Mouse (Mus musculus) adrenal gland (tissue): ENCODE measurements around the gene Ndufa5.

Source experiments
- intact Hi-C: fragments of 180-260 bp; cut with DNase I; formaldehyde crosslinking; loops from one replicate; pipeline ENCODE4 v1.15.1; 2025
- long read RNA-seq, 2 experiments: library from polyadenylated mRNA; unstranded; transcript quantifications; one replicate each; pipeline ENCODE4 v2.0.0; 2020; ENCODE audit warnings: borderline replicate concordance in 1 of 2; ENCODE audit not compliant: insufficient replicate concordance in 1 of 2

Ndufa5 gene
- long read RNA-seq, experiment 1, transcript Ndufa5-202 (4 exons, 315 nt): minor isoform, 10 of 328 reads
- long read RNA-seq, experiment 1, transcript Ndufa5-201 (5 exons, 875 nt): major isoform, 290 of 328 reads
- long read RNA-seq, experiment 1, partial matches to known transcripts: 18 of 328 reads
- long read RNA-seq, experiment 1, other reads (novel, unspliced or antisense): 8 of 328 reads
- long read RNA-seq, experiment 2, transcript Ndufa5-202 (4 exons, 315 nt): minor isoform, 7 of 410 reads
- long read RNA-seq, experiment 2, transcript Ndufa5-201 (5 exons, 875 nt): major isoform, 372 of 410 reads
- long read RNA-seq, experiment 2, partial matches to known transcripts: 22 of 410 reads
- long read RNA-seq, experiment 2, other reads (novel, unspliced or antisense): 7 of 410 reads

DNA sequence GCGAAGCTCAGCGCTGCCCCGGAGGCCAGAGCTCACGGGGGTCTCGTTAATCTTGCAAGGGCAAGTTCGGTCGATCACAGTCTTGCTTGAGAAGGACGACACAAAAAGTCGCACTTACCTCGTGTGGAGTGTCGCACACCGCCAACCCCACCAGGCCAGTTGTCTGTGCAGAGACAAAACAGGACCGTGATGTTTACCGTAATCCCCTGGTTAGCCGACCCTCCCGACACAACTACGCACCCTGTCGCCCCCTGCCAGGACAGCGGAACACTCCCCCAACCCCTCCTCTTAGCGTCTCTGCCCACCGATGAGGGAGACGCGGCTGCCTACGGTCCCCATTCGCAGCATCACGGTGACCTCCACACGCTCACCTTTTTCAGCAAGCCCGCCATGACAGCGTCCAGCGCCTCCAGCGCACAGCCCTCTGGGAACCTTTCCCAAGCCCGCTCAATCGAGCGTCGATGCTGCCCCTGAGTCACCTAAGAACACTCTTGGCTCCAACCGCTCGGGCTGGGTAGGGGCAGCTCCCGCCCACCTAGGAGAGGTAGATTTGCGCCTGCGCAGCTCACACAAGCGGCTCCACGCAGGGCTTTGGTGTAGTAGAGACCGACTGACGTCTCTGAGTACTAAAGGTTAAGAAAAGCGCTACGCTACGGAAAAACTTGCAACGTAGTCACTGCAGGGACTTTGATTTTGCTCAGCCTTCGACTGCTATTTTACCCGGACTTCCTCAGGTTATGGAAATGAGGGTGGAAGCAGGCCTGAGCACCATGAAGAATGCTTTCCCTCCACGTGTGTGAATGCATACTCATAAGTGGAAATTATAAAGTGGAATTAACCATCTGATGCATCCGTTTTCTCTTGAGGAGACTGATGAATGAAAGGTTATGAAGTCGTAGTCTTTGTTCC lies at the start of gene Ndufa5:
TSS of gene Ndufa5 (minus strand) at position 859 of the 909 bp plus-strand sequence.
- intact Hi-C loops: loop anchor here (5.0 to 10.0 kb wide), 2 partner anchors 135 to 377 kb away; no protein-coding TSS in a partner anchor

DNA sequence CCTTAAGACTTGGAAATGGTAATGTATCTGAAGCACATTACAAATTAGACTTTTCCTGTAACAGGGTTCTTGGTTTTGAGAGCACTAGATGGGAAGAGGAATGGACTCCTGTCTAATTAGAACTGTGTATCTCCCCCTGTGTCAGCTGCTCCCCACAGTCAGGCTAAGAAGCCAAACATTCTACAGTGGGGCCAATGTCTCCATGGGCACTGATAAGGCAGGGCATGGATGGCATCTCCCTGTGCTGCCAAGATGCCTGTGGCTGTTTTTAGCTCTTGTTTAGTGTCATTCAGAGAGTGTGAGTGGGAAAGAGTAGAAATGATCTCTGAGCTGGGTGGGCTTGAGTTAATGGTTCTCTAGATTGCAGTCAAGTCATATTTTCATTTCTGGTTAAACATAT lies 45.5 kb upstream of the Ndufa5 start:
- intact Hi-C loops: no loop called here

DNA sequence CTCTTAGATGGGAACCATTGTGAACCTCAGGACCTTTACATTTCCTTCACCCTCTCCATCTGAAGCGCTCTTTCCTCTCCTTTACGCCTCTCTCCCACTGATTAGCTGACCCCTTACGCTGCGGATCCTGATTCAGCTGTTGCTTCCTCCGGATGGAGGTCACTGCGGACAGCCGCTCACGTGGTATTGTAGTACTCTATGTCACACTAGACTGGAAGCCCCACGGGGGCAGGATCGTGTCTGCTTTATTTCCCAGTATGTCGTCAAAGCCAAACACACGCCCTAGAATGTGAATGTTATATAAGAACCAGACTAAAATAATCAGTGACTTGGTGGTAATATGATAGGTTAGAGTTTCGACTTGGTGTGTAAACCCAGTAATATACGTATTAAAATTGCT lies 44.6 kb upstream of the Ndufa5 start:
- intact Hi-C loops: no loop called here

DNA sequence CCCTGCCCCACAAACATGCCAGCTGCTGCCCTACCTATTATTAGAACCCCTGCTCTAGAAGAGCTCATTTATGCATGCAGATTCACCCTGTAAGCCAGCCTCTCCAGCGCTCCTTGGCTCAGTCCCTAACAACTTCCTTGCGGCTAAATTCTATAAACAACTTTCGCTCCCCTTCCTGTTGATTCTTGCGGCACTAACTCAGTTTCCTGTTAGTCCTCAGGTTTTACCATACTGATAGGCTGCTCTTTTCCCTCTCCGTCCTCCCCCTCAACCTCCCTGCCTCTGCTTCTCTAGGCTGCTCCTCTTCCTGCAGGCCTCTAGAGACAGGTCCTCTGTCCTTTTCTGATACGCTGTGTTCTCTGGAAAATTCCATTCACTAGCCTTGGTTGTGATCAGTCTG lies 43.3 kb upstream of the Ndufa5 start:
- intact Hi-C loops: no loop called here

DNA sequence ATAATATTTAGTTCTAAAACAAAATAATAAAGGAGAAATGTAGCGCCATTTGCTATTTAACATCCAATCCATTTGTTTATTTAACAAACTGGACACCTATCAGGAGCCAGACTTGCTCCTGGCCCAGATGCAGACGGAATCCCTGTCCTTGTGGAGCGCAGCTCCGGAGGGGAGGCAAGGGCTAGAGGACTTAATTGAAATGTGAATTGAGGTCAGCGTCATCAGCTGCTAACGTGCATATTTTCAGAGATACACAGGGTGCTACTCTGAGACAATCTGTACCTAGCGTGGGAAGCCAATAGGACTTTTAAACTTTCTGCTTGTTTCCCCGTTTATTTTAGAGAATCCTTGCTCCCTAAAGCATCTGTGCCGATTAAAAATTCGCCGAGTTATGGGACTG lies 42.5 kb upstream of the Ndufa5 start:
- intact Hi-C loops: no loop called here

DNA sequence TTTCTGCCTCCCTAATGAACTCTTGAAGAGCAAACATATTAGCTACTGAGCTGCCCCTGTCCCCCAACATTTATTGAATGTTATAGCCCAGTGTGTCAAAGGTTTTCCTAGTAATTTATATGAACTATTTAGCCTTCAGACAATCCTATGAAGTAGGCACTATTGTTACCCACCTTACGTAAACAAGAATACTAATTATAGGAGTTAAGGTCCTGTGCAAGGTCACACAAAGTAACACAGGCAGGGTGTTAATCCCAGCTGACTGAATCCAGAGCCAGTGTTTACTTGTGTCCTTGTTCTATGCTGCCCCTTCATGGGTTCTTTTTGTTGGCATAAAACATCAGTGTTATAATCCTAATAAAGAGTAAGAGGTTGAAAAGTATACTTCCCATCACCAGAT lies 41.9 kb upstream of the Ndufa5 start:
- intact Hi-C loops: loop anchor here (5.0 kb wide), 1 partner anchor 58 kb away; no protein-coding TSS in a partner anchor

DNA sequence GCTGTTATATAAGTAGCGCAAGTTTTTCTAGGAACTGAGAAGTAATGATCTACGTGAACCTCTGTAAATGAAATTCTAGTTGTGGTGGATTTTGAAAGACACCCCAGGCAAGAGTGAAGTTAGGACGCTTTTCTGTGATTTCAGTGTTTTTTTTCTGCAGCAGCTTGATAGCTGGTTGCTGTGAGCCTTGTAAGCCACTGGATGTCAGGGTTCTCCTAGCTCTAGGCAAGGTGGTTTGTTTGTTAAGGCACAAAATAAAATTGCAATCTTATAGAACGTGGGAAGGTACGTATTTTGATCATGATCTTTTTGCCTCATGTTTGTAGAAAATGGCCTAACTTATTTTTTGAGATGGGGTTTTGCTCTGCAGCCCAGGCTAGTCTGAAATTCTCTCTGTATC lies 41.1 kb upstream of the Ndufa5 start:
- intact Hi-C loops: loop anchor here (5.0 kb wide), 1 partner anchor 58 kb away; no protein-coding TSS in a partner anchor

DNA sequence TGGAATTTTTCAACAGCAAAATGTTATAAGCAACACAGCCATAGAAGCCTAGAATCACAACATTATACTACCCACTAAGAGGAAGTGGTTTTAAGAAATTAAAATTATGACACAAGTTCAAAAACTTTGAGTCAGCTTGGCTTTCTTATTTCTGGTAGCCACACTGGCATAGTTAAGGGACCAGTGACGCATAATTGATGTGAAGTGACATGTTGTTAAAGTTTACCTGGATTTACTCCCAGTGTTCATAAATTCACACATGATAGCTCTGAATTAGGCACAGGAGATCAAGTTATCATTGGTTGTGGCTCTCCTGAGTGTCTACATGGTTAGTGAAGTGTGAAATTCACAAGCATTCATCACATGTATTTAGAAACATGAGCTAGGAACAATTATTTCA lies 37.1 kb upstream of the Ndufa5 start:
- intact Hi-C loops: loop anchor here (5.0 kb wide), 1 partner anchor 62 kb away; no protein-coding TSS in a partner anchor

DNA sequence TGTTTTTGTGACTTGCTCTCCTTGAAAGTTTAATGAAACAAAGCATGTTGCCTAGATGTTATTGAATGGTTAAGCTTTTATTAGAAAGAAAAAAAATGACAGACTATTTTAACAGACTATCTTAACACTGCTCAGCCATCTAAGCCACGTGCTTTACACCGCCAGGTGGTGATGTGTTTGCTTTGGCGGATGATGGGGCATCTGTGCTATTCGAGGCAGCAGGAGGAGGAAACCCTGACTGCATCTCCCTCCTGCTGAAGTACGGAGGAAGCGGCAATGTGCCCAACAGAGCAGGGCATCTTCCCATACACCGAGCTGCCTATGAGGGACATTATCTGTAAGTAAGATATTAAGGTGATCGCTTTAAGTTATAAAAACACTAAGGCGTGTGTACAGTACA lies 36.3 kb upstream of the Ndufa5 start:
- intact Hi-C loops: no loop called here

DNA sequence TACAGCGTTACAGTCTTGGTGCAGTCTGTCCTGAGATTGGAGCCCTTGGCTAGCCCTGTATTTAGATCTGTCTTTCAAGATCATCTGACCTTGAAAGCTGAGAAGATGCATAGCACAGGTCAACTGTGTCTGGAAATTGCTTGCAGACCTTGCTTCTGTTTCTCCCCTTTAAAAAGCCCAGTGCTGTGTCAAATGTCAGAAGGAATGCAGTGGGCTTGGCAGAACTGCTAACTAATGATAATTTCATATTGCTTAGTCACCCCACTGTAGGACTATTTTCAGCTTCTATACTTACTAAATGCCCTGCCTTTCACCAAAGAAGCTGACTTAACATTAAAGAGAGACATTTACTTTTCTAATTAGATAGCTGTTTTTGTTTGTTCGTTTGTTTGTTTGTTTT lies 27.7 kb upstream of the Ndufa5 start:
- intact Hi-C loops: no loop called here

DNA sequence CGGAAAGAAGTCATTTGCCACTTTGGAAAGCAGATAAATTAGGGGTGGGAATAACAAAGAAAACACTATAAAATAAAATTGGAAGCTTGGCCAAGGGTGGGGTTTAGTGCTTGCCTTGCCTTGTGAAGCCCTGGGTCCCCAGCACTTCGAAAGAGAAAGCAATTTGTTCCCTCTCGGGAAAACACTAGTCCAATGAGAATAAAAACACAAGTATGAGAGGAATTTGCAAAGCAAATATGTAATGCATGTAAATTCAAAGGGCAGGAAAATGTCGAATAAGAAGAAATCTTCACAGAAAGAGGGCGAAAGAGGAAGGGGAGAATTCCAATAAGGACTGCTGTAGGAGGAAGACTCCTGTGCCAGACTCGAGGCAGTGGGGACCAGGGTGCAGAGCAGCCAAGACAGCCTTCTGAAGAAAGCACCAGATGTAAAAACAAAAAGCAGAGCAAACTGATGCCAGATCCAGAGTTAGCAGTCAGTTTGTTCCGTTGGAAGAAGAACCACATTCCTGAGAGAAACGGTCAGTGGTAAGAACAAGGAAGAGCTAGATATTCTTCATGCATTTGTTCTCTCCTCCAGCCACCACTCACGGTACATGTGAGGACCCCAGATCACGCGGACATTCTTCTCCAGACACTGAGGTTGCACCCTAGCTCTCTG lies 26.7 kb upstream of the Ndufa5 start:
- intact Hi-C loops: no loop called here

DNA sequence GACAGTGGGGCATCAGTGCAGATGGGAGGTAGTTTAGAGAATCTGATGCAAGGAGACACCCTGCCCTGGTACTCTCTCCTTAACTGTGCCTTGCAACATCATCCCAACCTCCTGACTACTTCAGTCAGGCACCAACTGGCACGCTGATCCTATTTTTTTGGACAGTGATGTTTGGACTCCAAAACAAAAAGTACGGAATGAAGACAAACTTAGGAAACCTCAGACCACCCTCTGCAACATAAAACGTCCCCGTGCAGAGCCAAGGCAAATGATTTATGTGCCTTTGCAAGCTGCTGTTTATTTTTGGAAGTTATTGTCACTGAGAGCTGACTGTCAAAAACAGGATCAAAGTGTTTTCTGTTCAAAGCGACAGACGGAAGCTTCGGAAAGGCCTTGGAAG lies 24.2 kb upstream of the Ndufa5 start:
- intact Hi-C loops: no loop called here

DNA sequence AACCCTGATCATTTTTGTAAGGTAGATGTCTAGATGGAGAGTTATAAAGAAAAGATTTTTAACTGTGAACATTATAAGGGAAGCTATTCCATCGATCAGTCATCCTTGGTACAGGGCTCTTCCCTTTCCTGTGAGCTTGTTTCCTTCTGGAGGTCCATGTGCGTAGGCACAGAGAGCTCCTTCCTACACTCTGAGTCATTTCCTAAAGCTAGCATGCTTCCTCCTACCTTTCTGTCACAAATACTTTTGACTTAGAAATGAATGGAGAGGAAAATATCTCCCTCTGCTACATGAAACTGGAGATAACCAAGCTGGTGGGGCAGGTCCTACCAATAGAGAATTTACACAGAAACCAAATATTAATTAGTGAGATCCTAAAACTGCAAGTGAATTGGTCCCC lies 22.0 kb upstream of the Ndufa5 start:
- intact Hi-C loops: no loop called here

DNA sequence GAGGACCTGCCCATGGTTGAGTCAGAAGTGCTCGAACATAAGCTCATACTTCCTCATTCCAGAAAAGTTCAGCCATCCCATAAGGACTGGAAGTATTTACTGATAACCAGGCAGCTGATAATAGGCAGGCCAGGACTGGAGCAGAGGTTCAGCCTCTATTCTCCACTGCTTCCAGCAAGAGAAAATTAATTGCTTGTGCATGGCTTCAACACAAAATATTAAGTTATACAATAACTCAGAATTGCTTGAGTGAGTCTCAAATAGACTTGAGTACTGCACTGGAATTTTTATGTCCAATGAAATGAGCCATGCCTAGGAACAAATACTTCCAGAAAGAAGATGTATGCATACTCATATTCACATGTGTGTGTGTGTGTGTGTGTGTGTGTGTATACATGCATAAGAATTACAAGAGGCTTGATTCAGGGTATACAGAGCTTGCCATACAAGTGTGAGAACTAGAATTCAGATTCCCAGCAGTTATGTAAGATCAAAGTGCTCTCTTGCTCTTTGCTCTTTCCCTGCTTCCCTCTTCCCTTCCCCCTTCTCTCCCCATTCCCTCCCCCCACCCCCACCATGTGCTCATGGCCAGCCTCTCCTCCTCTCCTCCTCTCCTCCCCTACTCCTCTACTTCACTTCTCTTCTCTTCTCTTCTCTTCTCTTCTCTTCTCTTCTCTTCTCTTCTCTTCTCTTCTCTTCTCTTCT lies 19.1 kb upstream of the Ndufa5 start:
- intact Hi-C loops: no loop called here

DNA sequence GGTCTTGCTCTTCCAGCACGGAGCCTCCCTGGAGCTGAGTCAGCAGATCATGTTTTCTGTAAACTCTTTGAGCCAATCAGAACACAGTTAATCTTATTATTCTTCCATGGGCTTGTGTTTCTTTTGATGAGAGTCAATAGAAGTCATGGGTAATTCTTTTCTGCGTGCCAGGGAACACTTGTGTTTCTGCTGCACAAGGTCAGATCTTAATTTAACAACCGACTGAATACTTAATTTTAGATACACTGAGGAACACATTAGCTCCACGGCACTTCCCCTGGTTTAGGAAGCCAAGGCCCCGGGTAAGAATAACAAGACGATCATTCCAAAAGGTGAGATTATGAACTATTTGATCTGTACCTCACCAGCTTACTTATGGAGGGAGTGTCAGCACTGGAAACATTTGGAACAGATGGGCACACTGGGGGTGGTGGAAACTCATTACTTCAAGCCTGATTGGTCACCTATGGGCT lies 15.3 kb upstream of the Ndufa5 start:
- intact Hi-C loops: no loop called here

DNA sequence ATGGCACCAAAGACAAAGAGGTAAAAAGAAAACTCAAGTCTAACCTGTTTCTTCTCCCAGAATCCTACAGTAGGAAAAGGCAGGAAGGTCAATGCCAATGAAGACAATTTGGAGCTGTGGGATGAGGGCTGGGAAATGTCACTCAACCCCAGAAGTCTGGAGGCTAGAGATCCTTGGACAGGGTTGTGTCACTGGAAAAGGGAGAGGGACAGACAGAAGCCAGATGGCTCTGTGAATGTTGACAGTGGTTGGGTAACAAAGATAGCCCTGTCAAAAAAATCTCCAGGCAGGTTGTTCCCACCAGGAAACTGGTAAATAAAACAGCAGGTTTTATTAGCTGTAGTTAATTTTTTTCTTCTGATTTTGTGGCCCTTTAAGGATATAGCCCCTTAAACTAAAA lies 14.6 kb upstream of the Ndufa5 start:
- intact Hi-C loops: no loop called here

DNA sequence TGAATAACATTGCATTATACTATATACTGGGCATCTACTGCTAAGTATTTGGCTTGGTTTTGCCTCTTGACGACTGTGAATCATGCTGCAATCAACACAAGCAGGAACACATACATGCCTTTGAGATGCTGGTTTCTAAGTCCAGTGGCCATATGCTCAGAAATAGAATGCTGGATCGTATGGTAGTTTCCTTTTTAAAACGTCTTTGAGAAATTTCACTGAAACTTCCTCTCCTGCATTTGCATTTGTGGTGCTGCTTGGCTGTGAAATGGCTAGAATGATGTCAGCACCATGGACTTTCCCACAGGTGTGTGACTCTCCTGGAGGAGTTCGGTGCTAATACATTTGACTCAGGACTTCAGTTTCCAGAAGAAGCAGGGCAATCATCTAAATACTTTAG lies 12.3 kb upstream of the Ndufa5 start:
- intact Hi-C loops: no loop called here

DNA sequence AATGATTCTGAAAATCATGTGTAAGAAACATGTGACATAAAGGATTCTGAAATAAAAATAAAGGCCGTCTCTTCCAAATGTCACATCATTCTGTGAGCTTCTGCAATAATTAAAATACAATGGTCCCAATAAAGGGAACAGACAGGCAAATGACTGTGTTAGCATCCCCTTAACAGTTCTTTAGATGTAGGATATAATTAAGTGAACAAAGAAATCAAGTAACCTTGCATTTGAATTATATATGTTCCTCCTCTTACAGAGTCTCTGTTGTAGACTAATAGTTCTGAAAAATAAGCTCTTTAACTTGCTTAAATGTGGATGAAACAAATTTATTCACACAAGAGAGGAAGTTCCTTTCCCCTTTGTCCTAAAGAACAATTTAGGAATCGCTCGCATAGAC lies 10.6 kb upstream of the Ndufa5 start:
- intact Hi-C loops: loop anchor here (10.0 kb wide), 1 partner anchor 186 kb away; no protein-coding TSS in a partner anchor

DNA sequence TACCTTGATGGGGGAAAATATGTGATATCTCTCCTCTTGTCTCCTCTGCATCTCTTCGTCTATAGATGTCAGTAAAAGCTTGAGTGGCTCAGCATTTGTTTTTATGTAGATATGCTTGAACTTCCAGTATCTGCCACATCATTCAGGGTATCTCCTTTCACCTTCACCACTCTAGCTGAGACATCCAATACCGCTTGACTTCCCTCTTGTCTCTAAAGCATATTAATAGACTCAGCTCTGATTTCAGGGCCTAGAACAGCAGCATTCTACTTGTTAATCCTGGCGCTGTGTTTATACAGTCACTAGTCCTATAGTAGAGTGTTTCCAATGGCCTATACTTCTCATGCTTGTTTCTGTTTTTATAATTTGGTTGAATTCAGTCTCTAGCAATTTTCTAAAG lies 5.0 kb upstream of the Ndufa5 start:
- intact Hi-C loops: loop anchor here (10.0 kb wide), 1 partner anchor 192 kb away; no protein-coding TSS in a partner anchor

DNA sequence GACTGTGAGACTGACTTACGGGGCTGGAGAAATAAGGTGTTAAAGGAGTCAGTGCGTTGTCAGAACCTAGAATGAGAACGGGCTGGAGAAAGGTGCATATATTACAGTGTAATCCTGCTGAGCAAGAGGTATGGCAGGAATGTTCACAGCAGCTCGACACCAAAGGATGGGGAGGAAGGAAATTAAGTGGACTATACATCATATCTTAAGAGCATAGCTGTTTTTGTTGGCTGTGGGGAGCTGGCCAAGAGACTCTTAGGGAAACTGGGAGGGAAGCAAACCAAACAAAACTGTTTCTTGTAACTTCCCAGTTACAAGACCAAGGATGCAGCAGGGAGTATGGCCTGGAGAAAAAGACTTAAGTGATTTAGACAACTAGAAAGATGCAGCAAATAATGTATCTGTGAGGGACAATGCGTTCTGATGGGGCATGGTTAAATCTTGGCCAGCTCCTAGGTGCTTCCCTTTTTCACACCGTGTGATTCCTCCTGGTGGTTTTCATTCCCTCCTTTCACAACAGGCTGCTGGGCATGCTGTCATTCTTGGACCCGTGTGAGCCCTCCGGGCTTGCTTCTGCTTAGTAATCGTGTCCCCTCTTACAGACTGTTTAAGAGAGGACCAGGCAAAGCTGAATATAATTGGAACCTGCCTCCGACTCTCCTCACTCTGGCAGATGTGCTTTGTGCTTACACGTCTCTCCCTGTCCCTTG lies 3.1 kb upstream of the Ndufa5 start:
- intact Hi-C loops: loop anchor here (2.0 to 10.0 kb wide), 2 partner anchors 96 to 194 kb away; no protein-coding TSS in a partner anchor
